Mouse (Mus musculus) heart, embryonic 10.5 days (tissue): ENCODE measurements around the gene Adcy6. TPM values are rescaled to one million over a fixed set of nuclear protein-coding genes. Genes with fewer than 3 reads are reported as not detected.
A peak's percentile ranks its signal among the peaks of the same experiment; 100 is the strongest.

Experiments
- DNase-seq: peaks from one replicate; pipeline ENCODE4 v3.0.0-alpha.2; 2017; ENCODE audit warnings: low spot score
- H3K27ac ChIP-seq: fragments of 300-500 bp; sonication (generic); 2 replicates; pipeline ENCODE4 v1.5.1; 2016; ENCODE audit warnings: mild to moderate bottlenecking
- H3K27me3 ChIP-seq: fragments of 300-500 bp; sonication (generic); 2 replicates; pipeline ENCODE4 v1.6.1; 2016; ENCODE audit warnings: mild to moderate bottlenecking; ENCODE audit not compliant: poor library complexity, insufficient read depth, severe bottlenecking
- H3K36me3 ChIP-seq: fragments of 300-500 bp; sonication (generic); 2 replicates; pipeline ENCODE4 v1.6.1; 2016; ENCODE audit warnings: mild to moderate bottlenecking, moderate library complexity
- H3K4me1 ChIP-seq: fragments of 300-500 bp; sonication (generic); 2 replicates; pipeline ENCODE4 v1.6.1; 2016; ENCODE audit warnings: mild to moderate bottlenecking
- H3K4me3 ChIP-seq: fragments of 300-500 bp; sonication (generic); 2 replicates; pipeline ENCODE4 v1.5.1; 2016; ENCODE audit warnings: mild to moderate bottlenecking, moderate library complexity
- H3K9me3 ChIP-seq: fragments of 300-500 bp; sonication (generic); 2 replicates; pipeline ENCODE4 v1.6.1; 2016; ENCODE audit warnings: mild to moderate bottlenecking, moderate library complexity
- WGBS: fragments of 180-500 bp; shearing (Covaris S2); methylation state at CpG from one replicate; pipeline ENCODE4 v1.1.7; 2016; 5-methylcytosine and 5-hydroxymethylcytosine counted together
- polyA plus RNA-seq: library from polyadenylated mRNA; unstranded; fragments of >200 nt; fragmentation: Nextera tagmentation; extraction: Ambion mirVana; gene quantifications from 2 replicates; pipeline ENCODE4 v1.2.1, GENCODE M21; 2016

Gene Adcy6
- polyA plus RNA-seq, 1 experiment from 2014 or later, result 25.5 TPM

- 38% methylated on average over 9 of the region's 9 CpGs for WGBS
- H3K27ac ChIP-seq, result peak overlapping the region; percentile 98
- no peak for DNase-seq
- peak overlapping the region; percentile 89 for H3K4me3 ChIP-seq
- H3K9me3 ChIP-seq, result no peaks in the 10 kb centered on the region
- peaks cover 72% of the 10 kb centered on the region for H3K4me1 ChIP-seq
- peaks cover 34% of the 10 kb centered on the region for H3K36me3 ChIP-seq
- H3K27me3 ChIP-seq, result no peaks in the 10 kb centered on the region
Observed at GRCm38 (mm10) chr15:98606739-98607138, 3.1 kb downstream of the Adcy6 start.

DNA sequence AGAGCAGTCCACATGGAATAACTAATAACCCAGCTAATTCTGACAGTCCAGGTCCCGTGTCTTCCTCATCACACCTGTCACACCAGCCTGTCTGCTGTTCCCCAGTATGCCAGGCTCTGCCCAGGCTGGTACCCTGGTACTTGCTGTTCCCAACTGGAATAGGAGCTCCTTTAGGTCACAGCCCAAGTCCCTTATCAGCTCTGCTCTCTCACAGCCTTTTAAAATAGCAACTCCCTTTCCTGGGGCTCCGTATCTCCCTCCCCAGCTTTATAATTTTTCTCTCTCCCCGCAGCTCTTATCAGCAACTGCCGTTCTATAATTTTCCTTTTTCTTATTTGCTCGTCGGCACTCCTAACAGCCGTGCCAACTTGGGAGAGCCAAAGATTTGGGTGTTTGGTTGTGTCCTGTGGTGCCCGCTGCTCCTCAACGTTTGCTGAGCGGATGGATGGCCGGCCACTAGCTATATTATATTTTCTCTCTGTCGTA, 3.8 kb downstream of the Adcy6 start:
- WGBS, result 38% methylated on average over 12 of the region's 12 CpGs
- Histone ChIP-seq H3K9me3 (no peaks in the 10 kb centered on the region), H3K27ac (peak overlapping the region; percentile 98), H3K36me3 (peaks cover 40% of the 10 kb centered on the region), H3K27me3 (no peaks in the 10 kb centered on the region), H3K4me3 (peak overlapping the region; percentile 89), H3K4me1 (peaks cover 78% of the 10 kb centered on the region)
- no peak for DNase-seq

DNA sequence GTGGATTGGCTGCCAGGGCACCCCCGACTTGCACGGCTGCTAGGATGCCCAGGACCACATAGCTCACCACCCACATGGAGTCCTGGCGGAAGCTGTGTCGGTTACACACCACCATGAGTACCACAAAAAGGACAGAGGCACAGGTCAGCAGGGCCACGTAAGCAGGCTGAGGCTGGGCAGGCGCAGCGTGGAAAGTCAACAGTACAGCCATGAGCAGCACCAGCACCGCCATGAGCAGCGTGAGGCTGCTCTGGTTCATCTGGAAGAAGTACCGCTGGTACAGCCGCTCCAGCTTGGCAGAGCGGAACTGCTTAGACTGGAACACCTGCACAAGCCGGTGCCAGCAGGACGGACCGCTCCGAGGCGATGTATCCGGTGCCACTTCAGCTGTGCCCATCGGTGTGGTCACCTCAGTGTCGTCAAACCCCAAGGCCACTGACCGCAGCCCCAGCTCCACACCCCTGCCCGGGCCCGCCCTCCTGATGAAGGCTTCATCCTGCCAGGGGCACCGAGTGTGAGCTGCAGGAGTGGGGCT, 5.8 kb downstream of the Adcy6 start:
- H3K4me1 ChIP-seq, result peaks cover 88% of the 10 kb centered on the region
- H3K36me3 ChIP-seq, result peaks cover 60% of the 10 kb centered on the region
- DNase-seq, result no peak
- no peaks in the 10 kb centered on the region for H3K9me3 ChIP-seq
- H3K4me3 ChIP-seq, result peak overlapping the region; percentile 89; the same call in 1 of the 2 replicates
- 89% methylated on average over 24 of the region's 24 CpGs for WGBS
- peak overlapping the region; percentile 98 for H3K27ac ChIP-seq
- no peaks in the 10 kb centered on the region for H3K27me3 ChIP-seq

DNA sequence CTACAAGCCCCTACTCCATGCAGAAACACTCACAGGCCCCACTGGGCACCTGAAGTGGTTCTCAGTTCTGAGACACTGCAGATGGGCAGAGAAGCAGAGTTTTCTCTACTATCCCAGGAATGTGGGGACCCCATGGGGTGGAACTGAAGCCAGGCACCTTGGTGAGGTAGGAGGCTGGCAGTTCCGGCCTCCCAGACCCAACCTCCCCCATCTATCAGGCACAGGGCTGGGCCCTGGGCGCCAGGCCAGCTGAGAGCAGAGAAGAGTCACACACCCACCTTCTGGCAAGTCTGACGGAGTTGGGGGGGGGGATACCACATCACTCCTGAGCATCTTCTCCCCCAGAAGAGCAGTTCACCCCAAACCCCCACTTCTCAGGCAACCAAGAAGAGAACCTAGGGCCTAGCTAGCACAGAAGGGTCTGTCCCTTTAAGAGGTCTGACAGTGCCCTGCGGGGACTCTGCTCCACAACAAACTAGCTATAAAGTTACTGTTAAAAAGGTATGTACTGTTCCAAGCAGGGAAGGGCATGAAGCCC, 6.9 kb downstream of the Adcy6 start:
- WGBS, result 25% methylated on average over 4 of the region's 4 CpGs
- peak overlapping the region; percentile 98 for H3K27ac ChIP-seq

GRCm38 (mm10) chr15:98602191-98602881, 7.5 kb downstream of the Adcy6 start:
- peak overlapping the region; percentile 52 for H3K4me3 ChIP-seq
- WGBS, result 21% methylated on average over 13 of the region's 13 CpGs
- peak; percentile 90 for DNase-seq
- H3K27ac ChIP-seq, result peak overlapping the region; percentile 98
- no peaks in the 10 kb centered on the region for H3K27me3 ChIP-seq
- H3K36me3 ChIP-seq, result peaks cover 78% of the 10 kb centered on the region
- no peaks in the 10 kb centered on the region for H3K9me3 ChIP-seq
- peaks cover 79% of the 10 kb centered on the region for H3K4me1 ChIP-seq

More for the DNA sequence above, 6.9 kb downstream of the Adcy6 start:
- Histone ChIP-seq H3K27me3 (no peaks in the 10 kb centered on the region), H3K36me3 (peaks cover 71% of the 10 kb centered on the region), H3K4me1 (peaks cover 85% of the 10 kb centered on the region), H3K4me3 (peak overlapping the region; percentile 52), H3K9me3 (no peaks in the 10 kb centered on the region)
- DNase-seq, result no peak

DNA sequence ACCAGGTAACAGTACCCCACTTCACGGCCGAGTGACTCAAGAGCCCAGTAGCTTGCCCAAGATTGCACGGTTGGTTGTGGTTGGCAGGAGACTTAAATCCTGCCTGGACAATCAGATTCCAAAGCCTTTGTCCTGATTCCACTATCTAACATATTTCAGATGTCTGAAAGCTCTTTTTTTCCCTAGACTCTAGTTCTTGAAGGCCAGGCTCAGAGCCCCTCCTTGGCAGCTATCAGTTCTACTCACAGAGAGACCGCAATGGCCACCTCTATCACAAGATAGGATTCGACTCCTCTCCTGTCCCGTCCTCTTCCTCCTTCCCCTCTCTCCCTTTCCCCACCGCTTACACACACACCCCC, 8.1 kb downstream of the Adcy6 start:
- Histone ChIP-seq H3K36me3 (peaks cover 83% of the 10 kb centered on the region), H3K4me3 (peak overlapping the region; percentile 52)

GRCm38 (mm10) chr15:98600036-98600709, 9.7 kb downstream of the Adcy6 start:
- DNase-seq, result no peak
- peaks cover 94% of the 10 kb centered on the region for H3K36me3 ChIP-seq
- H3K9me3 ChIP-seq, result no peaks in the 10 kb centered on the region
- WGBS, result 82% methylated on average over 12 of the region's 12 CpGs
- H3K4me3 ChIP-seq, result no peak overlapping the region
- H3K27ac ChIP-seq, result peak overlapping the region; percentile 98; the same call in 1 of the 2 replicates
- H3K27me3 ChIP-seq, result no peaks in the 10 kb centered on the region
- H3K4me1 ChIP-seq, result peaks cover 57% of the 10 kb centered on the region

More for the DNA sequence above, 8.1 kb downstream of the Adcy6 start:
- peaks cover 73% of the 10 kb centered on the region for H3K4me1 ChIP-seq
- no peak for DNase-seq
- WGBS, result 35% methylated on average over 7 of the region's 7 CpGs
- H3K9me3 ChIP-seq, result no peaks in the 10 kb centered on the region
- H3K27ac ChIP-seq, result peak overlapping the region; percentile 98
- H3K27me3 ChIP-seq, result no peaks in the 10 kb centered on the region

DNA sequence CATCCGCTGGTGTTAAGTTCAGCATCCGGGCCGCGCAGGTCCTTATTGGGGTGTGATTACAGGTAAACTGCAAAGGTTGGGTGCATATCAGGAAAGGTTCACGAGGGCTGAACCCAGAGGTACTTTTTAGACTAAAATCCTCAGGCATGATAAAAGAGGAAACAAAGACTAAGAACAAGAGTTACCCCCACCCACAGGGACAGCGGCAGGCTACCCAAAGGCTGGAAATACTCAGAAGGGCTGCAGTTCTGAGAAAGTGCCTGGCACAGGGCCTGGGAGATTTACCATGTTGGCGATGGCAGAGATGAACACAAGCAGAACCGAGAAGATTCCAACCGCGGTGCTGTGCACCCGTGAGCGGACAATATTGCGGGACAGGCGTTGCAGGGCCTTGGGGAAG, 13.3 kb downstream of the Adcy6 start:
- whole genome bisulfite sequencing, result 93% methylated on average over 14 of the region's 14 CpGs
- Histone ChIP-seq H3K27me3 (no peaks in the 10 kb centered on the region), H3K27ac (no peak overlapping the region), H3K4me3 (no peak overlapping the region), H3K9me3 (no peaks in the 10 kb centered on the region), H3K4me1 (peaks cover 27% of the 10 kb centered on the region), H3K36me3 (peaks cover 100% of the 10 kb centered on the region)
- no peak for DNase-seq

GRCm38 (mm10) chr15:98595049-98595448, 14.8 kb downstream of the Adcy6 start:
- H3K27ac ChIP-seq, result no peak overlapping the region

DNA sequence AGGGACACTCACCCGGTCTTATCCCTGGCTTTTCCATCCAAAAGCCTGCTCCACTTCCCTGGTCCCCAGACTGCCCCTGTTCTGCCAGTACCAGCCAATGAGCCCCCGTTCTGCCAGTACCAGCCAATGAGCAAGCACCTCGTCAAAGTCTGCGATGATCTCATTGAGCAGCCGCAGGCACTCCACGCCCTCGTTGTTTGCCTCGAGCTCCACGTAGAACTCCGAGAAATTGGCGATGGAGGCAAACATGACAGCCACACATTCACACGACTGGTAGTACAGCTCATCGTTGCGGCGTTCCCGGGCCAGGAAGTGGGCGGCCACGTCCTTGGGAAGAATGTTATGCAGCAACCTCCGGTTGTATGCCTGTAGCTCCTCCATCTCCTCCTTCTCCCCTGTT, 15.7 kb downstream of the Adcy6 start:
- peaks cover 11% of the 10 kb centered on the region for H3K4me1 ChIP-seq
- H3K27me3 ChIP-seq, result no peaks in the 10 kb centered on the region
- H3K4me3 ChIP-seq, result 0 out of 2 replicates have a peak overlapping the region, but pooled peaks have one; percentile 1
- DNase-seq, result no peak
- no peaks in the 10 kb centered on the region for H3K9me3 ChIP-seq
- WGBS, result 75% methylated on average over 19 of the region's 19 CpGs
- peaks cover 100% of the 10 kb centered on the region for H3K36me3 ChIP-seq
- no peak overlapping the region for H3K27ac ChIP-seq

More at GRCm38 (mm10) chr15:98595049-98595448, 14.8 kb downstream of the Adcy6 start:
- DNase-seq, result no peak
- H3K27me3 ChIP-seq, result no peaks in the 10 kb centered on the region
- H3K4me1 ChIP-seq, result peaks cover 17% of the 10 kb centered on the region
- H3K9me3 ChIP-seq, result no peaks in the 10 kb centered on the region
- 93% methylated on average over 5 of the region's 5 CpGs for WGBS
- H3K4me3 ChIP-seq, result no peak overlapping the region
- peaks cover 100% of the 10 kb centered on the region for H3K36me3 ChIP-seq

DNA sequence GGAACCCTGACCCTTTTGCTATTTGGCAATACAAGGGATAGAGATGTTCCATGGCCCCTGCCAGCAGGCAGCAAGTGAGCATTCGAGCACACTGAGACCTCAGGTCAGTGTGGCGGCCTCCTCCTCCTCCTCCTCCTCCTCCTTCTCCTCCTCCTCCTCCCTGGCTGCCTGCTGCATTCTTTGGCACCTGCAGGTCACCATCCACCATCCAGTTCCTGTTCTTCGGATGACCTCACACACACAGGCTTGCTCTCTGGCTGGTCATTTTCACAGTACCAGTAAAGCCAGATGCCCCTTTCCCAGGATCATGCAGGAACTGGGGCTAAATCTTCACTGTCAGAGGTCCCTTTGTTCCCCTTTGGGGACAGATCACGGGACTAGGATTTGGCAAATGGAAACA, 18.5 kb downstream of the Adcy6 start:
- H3K4me1 ChIP-seq, result peaks cover 11% of the 10 kb centered on the region
- H3K36me3 ChIP-seq, result peaks cover 83% of the 10 kb centered on the region
- no peaks in the 10 kb centered on the region for H3K27me3 ChIP-seq
- WGBS, result 70% methylated on average over 4 of the region's 4 CpGs
- no peak overlapping the region for H3K4me3 ChIP-seq
- no peak overlapping the region for H3K27ac ChIP-seq
- H3K9me3 ChIP-seq, result no peaks in the 10 kb centered on the region
- DNase-seq, result no peak

DNA sequence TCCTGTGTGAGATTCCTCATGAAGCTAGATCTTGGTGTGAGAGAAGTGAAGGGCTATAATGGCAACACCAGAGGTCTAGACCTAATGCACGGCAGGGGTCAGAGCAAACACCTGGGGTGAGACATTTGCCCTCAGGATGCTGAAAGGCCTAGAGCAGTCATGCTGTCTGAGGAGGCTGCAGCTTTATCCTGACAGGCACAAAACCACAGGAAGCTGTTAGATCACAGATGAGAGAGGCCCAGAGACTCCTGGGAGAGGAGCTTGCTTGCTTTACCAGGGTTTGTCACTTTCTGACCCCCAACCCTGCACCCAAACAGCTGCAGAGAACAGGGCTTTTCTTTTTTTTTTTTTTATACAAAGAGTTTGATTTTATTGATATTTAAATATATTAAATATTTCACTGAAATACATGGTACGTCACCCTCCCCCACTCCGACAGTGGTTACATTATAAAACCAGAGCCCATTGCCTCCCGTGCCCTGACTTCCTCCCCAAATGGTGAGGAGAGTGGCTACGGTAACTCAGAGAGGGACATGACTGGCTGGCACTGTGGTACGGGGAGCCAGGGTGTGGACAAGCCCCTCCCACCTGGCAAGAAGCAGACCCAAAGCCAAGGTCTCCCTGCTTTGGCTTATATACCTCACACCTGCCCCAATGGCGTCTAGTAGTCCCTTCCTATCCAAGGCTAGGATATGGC, 20.1 kb downstream of the Adcy6 start:
- peaks cover 67% of the 10 kb centered on the region for H3K36me3 ChIP-seq
- no peak for DNase-seq
- no peaks in the 10 kb centered on the region for H3K9me3 ChIP-seq
- 54% methylated on average over 7 of the region's 7 CpGs for WGBS
- H3K27ac ChIP-seq, result no peak overlapping the region
- H3K4me3 ChIP-seq, result no peak overlapping the region
- H3K27me3 ChIP-seq, result no peaks in the 10 kb centered on the region
- peaks cover 25% of the 10 kb centered on the region for H3K4me1 ChIP-seq
